Mouse (Mus musculus) liver, embryonic 14.5 days (tissue): ENCODE measurements around the gene Fa2h.

Experiments used
- CTCF ChIP-seq: IDR thresholded peaks from 2 replicates; pipeline ENCODE4 v1.5.1; 2016; ENCODE audit warnings: antibody characterized with exemption, low read depth, control low read depth
- EP300 ChIP-seq: IDR thresholded peaks from 2 replicates; pipeline ENCODE4 v1.6.1; 2016; ENCODE audit warnings: antibody characterized with exemption, low read depth

DNA sequence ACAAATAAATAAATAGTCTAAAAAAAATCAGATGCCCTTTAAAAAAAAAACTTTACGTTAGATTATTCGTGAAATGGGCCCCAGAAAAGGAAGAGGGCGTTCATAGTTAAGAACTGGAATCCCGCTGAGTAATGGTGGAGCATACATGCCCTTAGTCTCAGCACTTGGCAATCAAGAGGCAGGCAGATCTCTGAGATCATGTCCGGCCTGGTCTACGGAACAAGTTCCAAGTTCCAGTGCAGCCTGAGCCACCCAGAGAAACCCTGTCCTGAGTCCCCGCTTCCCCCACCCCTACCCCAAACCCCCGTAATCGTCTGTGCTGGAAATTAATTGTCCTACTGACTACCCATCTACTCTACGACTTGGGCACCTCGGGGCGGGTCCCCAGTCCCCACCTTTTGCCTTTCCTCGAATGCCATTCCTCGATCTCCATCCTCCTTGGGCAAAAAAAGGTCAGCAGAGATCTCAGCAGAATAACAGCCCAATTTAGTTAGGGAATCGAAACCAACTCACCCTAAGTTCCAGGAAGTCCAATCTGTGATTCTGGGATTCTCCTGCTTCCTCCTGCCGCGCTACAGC is 56.2 kb downstream of the Fa2h start:
- no peak for TF ChIP-seq CTCF
- no peak for TF ChIP-seq EP300
